Mouse (Mus musculus) left cerebral cortex, postnatal 36 days (tissue): ENCODE measurements around the gene Gart. TPM values are rescaled to one million over a fixed set of nuclear protein-coding genes. Genes with fewer than 3 reads are reported as not detected.

Source experiments
- DNase-seq, 2 experiments: peaks; one replicate each; pipeline ENCODE4 v3.0.0; 2021 to 2022; ENCODE audit warnings: low spot score in 2 of 2, mixed read lengths in 1 of 2
- intact Hi-C: fragments of 180-260 bp; cut with DNase I; formaldehyde crosslinking; loops from one replicate; pipeline ENCODE4 v1.15.1; 2025
- total RNA-seq, 2 experiments: library from RNA; stranded (reverse); gene quantifications; 2 replicates each; pipeline ENCODE4 v1.2.3; 2021

Gene Gart
- total RNA-seq, 2 experiments from 2014 or later, result 50.0 to 50.8 TPM

- intact Hi-C loops, result no loop called here
- peak; percentile 83 for DNase-seq
These were observed 27.9 kb downstream of the Gart start, which contains the start of gene Dnajc28 for GRCm38 (mm10) chr16:91618511-91619501. Gene Dnajc28 (minus strand): TSS chr16:91619026.

- no peak for DNase-seq
- intact Hi-C loops, result no loop called here
These were observed 32.2 kb downstream of the Gart start for GRCm38 (mm10) chr16:91614552-91614951.

DNA sequence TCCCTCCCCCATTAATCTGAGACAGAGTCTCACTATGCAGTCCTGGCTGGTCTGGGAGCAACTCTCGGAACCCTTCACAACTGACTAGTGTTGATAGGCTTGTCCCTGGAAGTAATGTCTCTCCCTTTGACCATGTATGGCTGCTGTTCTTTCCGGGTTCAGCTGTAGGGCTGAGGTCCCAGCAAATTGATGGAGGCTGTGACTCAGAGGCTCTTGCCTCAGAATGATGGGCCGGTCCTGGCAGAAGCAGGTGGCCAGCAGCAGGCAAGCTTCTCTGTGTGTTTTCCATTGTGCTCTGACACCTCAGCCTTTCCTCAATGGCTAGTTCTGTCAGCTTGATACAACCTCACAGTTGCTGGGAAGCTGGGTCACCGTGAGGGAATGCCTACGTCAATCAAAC is 34.2 kb downstream of the Gart start:
- intact Hi-C loops, result no loop called here
- DNase-seq, result no peak

DNA sequence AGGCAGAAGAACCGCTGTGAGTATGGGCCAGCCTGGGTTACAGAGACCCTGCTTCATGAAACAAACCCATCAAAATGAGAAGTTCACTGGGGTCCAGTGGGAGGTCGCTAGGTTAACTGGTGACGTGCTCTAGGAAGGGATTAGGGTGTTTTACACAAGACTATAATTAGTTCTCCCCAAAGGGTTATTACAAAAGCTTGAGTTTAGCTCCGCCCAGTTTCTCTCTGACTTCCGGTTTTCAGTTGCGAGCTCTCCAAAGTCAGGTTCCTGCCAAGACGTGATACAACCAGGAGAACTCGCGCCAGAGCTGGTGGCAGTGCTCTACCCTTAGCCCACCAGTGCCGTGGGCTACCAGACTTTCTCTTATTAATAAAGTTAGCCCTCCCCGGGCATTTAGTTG is 35.5 kb downstream of the Gart start:
- DNase-seq, result no peak
- intact Hi-C loops, result no loop called here

DNA sequence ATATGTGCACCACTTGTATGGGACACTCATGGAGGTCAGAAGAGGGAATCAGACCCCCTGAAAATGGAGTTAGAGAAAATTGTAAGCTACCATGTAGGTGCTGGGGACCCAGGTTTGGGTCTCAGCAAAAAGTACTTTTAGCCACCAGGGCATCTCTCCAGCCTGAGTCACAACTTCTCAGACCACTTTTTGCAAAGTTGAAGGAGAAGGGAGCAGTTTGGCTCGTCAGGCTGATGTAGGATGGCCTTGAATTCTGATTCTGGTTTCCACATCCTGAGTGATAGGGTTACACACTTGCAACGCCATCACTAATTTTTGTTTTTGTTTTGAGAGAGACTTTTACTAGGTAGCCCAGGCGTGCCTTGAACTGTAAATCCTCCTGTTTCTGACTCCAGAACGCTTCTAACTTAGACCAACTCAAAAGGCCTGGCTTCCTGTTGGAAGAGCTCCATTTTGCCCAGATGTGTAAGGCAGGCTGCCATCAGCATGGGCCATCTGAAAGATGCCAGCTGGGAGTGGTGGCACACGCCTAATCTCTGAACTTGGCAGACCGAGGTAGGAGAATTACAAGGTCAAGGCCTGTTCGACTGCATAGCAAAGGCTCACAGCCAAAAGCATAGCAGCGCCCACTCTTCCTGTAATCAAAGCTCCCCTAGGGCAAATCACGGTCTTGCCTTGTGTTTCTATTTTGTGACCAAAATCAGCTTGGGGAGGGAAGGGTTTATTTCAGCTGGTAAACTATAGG is 37.1 kb downstream of the Gart start:
- no peak for DNase-seq
- intact Hi-C loops, result no loop called here

GRCm38 (mm10) chr16:91606958-91607357 is 39.8 kb downstream of the Gart start:
- no peak for DNase-seq
- intact Hi-C loops, result no loop called here

- no peak for DNase-seq
- intact Hi-C loops, result no loop called here
These were observed 41.6 kb downstream of the Gart start for GRCm38 (mm10) chr16:91605156-91605555.

GRCm38 (mm10) chr16:91601693-91602092 is 45.1 kb downstream of the Gart start:
- intact Hi-C loops, result no loop called here
- DNase-seq, result no peak

GRCm38 (mm10) chr16:91601081-91601480 is 45.7 kb downstream of the Gart start:
- intact Hi-C loops, result no loop called here

GRCm38 (mm10) chr16:91599242-91599641 is 47.5 kb downstream of the Gart start:
- DNase-seq, result no peak
- intact Hi-C loops, result no loop called here

More at GRCm38 (mm10) chr16:91601081-91601480, 45.7 kb downstream of the Gart start:
- no peak for DNase-seq

- peak; percentile 98 for DNase-seq
- intact Hi-C loops, result loop anchor here (2.0 kb wide), 1 partner anchor 49 kb away; the partner anchor contains the start of genes Gart and Son
These were observed 49.1 kb downstream of the Gart start, which contains the start of gene Tmem50b for GRCm38 (mm10) chr16:91597672-91598010. Gene Tmem50b (minus strand): TSS chr16:91597800.

- intact Hi-C loops, result loop anchor here (2.0 kb wide), 1 partner anchor 50 kb away; the partner anchor contains the start of genes Gart and Son
- peak in 1 of 2 experiments; percentile 15 for DNase-seq
These were observed 49.7 kb downstream of the Gart start for GRCm38 (mm10) chr16:91596779-91597671.

DNA sequence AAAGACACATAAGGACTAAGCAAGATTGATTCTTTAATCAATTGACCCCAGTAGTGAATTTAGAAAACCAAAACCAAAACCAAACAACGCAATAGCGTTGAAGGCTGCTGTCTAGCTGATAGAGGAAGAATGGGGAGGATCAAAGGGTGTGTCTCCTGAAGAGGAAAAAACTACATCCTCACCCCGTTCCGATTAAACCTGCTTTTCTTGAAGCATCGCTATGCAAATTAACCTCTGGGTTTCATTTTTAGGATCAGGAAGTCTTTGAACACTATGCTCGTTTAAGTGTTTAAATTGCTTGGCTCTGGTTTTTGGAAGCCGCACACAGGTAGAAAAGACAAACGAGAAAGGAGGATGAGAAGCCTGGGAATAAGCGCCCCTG is 50.4 kb downstream of the Gart start:
- intact Hi-C loops, result loop anchor here (2.0 kb wide), 1 partner anchor 50 kb away; the partner anchor contains the start of genes Gart and Son
- no peak for DNase-seq

DNA sequence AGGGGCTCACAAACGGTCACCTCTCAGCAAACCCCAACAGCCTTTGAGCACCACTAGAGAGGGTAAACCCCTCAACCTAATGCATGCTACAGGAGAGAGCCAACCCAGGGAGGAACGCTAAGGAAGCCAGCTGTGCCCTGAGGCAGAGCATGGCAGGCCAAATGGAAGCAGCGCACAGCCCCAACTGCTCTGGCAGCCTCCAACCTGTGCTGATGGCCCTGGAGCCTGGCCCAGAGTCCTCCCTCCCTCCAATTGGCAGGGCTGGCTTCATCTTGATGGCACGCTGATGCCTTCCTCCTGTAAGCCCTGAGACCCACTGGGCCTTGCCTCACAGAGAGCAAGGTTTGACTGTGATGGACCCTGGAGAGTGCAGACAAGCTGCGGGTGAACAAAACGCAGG is 51.7 kb downstream of the Gart start:
- intact Hi-C loops, result no loop called here
- DNase-seq, result no peak

- DNase-seq, result no peak
- intact Hi-C loops, result no loop called here
These were observed 53.5 kb downstream of the Gart start for GRCm38 (mm10) chr16:91593262-91593661.

- no peak for DNase-seq
- intact Hi-C loops, result no loop called here
These were observed 54.6 kb downstream of the Gart start for GRCm38 (mm10) chr16:91592162-91592561.

- DNase-seq, result no peak
- intact Hi-C loops, result no loop called here
These were observed 58.0 kb downstream of the Gart start for GRCm38 (mm10) chr16:91588703-91589102.

- intact Hi-C loops, result no loop called here
- no peak for DNase-seq
These were observed 58.9 kb downstream of the Gart start for GRCm38 (mm10) chr16:91587730-91588453.

GRCm38 (mm10) chr16:91586244-91586643 is 60.5 kb downstream of the Gart start:
- DNase-seq, result no peak
- intact Hi-C loops, result no loop called here
